Mouse (Mus musculus) embryonic facial prominence, embryonic 14.5 days (tissue): ENCODE data around the gene Gm20422. TPM values are rescaled to one million over a fixed set of nuclear protein-coding genes. Genes with fewer than 3 reads are reported as not detected.

ENCODE experiments used
- ATAC-seq: fragments of 200-750 bp; cut with Nextera tagmentation; 2 replicates; pipeline ENCODE4 v1.8.0; 2017; ENCODE audit warnings: low read depth, moderate number of reproducible peaks, moderate TSS enrichment
- DNase-seq: peaks from one replicate; pipeline ENCODE4 v3.0.0-alpha.2; 2015; ENCODE audit warnings: low spot score
- H3K27ac ChIP-seq: fragments of 300-500 bp; sonication (generic); replicated peaks from 2 replicates; pipeline ENCODE4 v1.5.1; 2014; ENCODE audit warnings: low read depth, mild to moderate bottlenecking, low read length, moderate library complexity
- H3K27me3 ChIP-seq: fragments of 300-500 bp; sonication (generic); replicated peaks from 2 replicates; pipeline ENCODE4 v1.6.1; 2014; ENCODE audit warnings: low read length; ENCODE audit not compliant: control insufficient read depth, insufficient read depth
- H3K36me3 ChIP-seq: fragments of 300-500 bp; sonication (generic); 2 replicates; pipeline ENCODE4 v1.6.1; 2014; ENCODE audit warnings: low read length, mixed read lengths; ENCODE audit not compliant: control insufficient read depth, insufficient read depth
- H3K4me1 ChIP-seq: fragments of 300-500 bp; sonication (generic); 2 replicates; pipeline ENCODE4 v1.6.1; 2014; ENCODE audit warnings: antibody characterized with exemption, low read length; ENCODE audit not compliant: control insufficient read depth, insufficient read depth
- H3K4me2 ChIP-seq: fragments of 300-500 bp; sonication (generic); 2 replicates; pipeline ENCODE4 v1.6.1; 2014; ENCODE audit warnings: low read depth, mild to moderate bottlenecking, low read length, moderate library complexity, mixed read lengths
- H3K4me3 ChIP-seq: fragments of 300-500 bp; sonication (generic); 2 replicates; pipeline ENCODE4 v1.5.1; 2014; ENCODE audit warnings: low read depth, mild to moderate bottlenecking, low read length
- H3K9ac ChIP-seq: fragments of 300-500 bp; sonication (generic); 2 replicates; pipeline ENCODE4 v1.6.1; 2014; ENCODE audit warnings: low read depth, mild to moderate bottlenecking, low read length, moderate library complexity, mixed read lengths
- H3K9me3 ChIP-seq: fragments of 300-500 bp; sonication (generic); 2 replicates; pipeline ENCODE4 v1.6.1; 2016; ENCODE audit warnings: low read length; ENCODE audit not compliant: control insufficient read depth
- WGBS: fragments of 180-500 bp; shearing (Covaris S2); extraction: QIAGEN DNeasy Blood & Tissue Kit; methylation state at CpG from one replicate; pipeline ENCODE4 v1.1.7; 2014; 5-methylcytosine and 5-hydroxymethylcytosine counted together
- polyA plus RNA-seq: library from polyadenylated mRNA; unstranded; fragments of >200 nt; fragmentation: Nextera tagmentation; extraction: Ambion mirVana; gene quantifications from 2 replicates; pipeline ENCODE4 v1.2.1, GENCODE M21; 2014

The Gm20422 gene
- polyA plus RNA-seq, 1 experiment from 2014 or later: 0.22 TPM

- 42% methylated on average over 4 of the region's 28 CpGs for WGBS
- ATAC-seq (peak; percentile 69), DNase-seq (peak; percentile 77)
- Histone ChIP-seq H3K27me3 (no peaks in the 10 kb centered on the region), H3K4me2 (peak within 1 kb of the TSS; percentile 80), H3K36me3 (peaks cover 65% of the 10 kb centered on the region), H3K27ac (peak within 1 kb of the TSS; percentile 46; the same call in 1 of the 2 replicates), H3K4me3 (peak within 1 kb of the TSS; percentile 45), H3K4me1 (no peaks in the 10 kb centered on the region), H3K9ac (peak within 1 kb of the TSS; percentile 65), H3K9me3 (no peaks in the 10 kb centered on the region)
These were observed 33.6 kb upstream of the Gm20422 start, which contains the start of gene Gmip for GRCm38 (mm10) chr8:69808094-69808863. Gmip (plus strand) TSS chr8:69808679.

- no peak for DNase-seq
- no peak overlapping the region for H3K9ac ChIP-seq
- ATAC-seq: no peak
- no peak overlapping the region for H3K4me3 ChIP-seq
- H3K27me3 ChIP-seq: no peaks in the 10 kb centered on the region
- no peaks in the 10 kb centered on the region for H3K9me3 ChIP-seq
- peaks cover 71% of the 10 kb centered on the region for H3K36me3 ChIP-seq
- WGBS: 98% methylated on average over 5 of the region's 5 CpGs
- H3K4me2 ChIP-seq: no peak overlapping the region
- H3K27ac ChIP-seq: no peak overlapping the region
- no peaks in the 10 kb centered on the region for H3K4me1 ChIP-seq
These were observed 32.5 kb upstream of the Gm20422 start for GRCm38 (mm10) chr8:69807236-69807635.

DNA sequence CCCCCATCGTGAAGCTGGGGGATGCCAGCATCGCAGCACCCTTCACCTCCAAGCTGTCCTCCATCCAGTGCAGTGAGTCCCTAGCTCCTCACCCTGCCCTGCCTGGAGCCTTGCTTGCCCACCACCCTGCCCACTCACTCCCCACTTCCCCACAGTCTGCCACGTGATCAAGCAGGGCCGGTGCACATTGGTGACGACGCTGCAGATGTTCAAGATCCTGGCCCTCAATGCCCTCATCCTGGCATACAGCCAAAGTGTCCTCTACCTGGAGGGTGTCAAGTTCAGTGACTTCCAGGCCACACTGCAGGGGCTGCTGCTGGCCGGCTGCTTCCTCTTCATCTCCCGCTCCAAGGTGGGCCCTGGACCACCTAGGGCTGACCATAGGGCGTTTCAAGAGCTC is 30.8 kb upstream of the Gm20422 start:
- ATAC-seq (no peak), DNase-seq (no peak)
- Histone ChIP-seq H3K27me3 (no peaks in the 10 kb centered on the region), H3K9me3 (no peaks in the 10 kb centered on the region), H3K4me3 (no peak overlapping the region), H3K36me3 (peaks cover 75% of the 10 kb centered on the region), H3K9ac (no peak overlapping the region), H3K4me2 (no peak overlapping the region), H3K4me1 (no peaks in the 10 kb centered on the region), H3K27ac (no peak overlapping the region)
- 91% methylated on average over 9 of the region's 9 CpGs for WGBS

DNA sequence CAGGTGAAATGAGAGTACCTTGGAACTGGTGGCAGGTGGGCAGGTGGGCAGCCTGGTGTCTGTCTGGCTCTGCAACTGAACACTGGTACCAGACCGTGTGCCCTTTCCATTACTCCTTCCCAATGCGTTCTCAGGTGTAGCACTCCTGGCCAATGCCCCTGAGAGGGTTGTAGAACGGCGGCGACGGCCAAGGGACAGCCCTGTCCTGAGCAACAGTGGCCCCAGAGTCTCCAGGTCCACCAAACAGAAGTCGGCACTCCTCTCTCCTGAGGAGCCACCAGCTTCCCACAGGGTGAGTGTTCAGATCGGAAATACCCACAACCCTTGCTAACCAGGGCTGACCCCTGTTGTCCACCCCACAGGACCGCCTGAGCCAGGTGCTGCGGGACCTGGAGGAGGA is 30.4 kb upstream of the Gm20422 start:
- Histone ChIP-seq H3K36me3 (peaks cover 79% of the 10 kb centered on the region), H3K9ac (no peak overlapping the region), H3K4me3 (no peak overlapping the region), H3K9me3 (no peaks in the 10 kb centered on the region), H3K4me2 (no peak overlapping the region), H3K27me3 (no peaks in the 10 kb centered on the region), H3K4me1 (no peaks in the 10 kb centered on the region), H3K27ac (no peak overlapping the region)
- 92% methylated on average over 10 of the region's 10 CpGs for WGBS
- DNase-seq: no peak
- ATAC-seq: no peak

- 91% methylated on average over 6 of the region's 6 CpGs for WGBS
- Histone ChIP-seq H3K27ac (no peak overlapping the region), H3K9ac (no peak overlapping the region), H3K9me3 (no peaks in the 10 kb centered on the region), H3K4me1 (no peaks in the 10 kb centered on the region), H3K36me3 (peaks cover 84% of the 10 kb centered on the region), H3K4me2 (no peak overlapping the region), H3K4me3 (no peak overlapping the region), H3K27me3 (no peaks in the 10 kb centered on the region)
- ATAC-seq (no peak), DNase-seq (no peak)
These were observed 29.9 kb upstream of the Gm20422 start for GRCm38 (mm10) chr8:69804537-69804936.

- Histone ChIP-seq H3K27me3 (no peaks in the 10 kb centered on the region), H3K9ac (no peak overlapping the region), H3K36me3 (peaks cover 96% of the 10 kb centered on the region), H3K9me3 (no peaks in the 10 kb centered on the region), H3K4me3 (no peak overlapping the region), H3K4me1 (no peaks in the 10 kb centered on the region), H3K27ac (no peak overlapping the region), H3K4me2 (no peak overlapping the region)
- 96% methylated on average over 7 of the region's 7 CpGs for WGBS
- DNase-seq (no peak), ATAC-seq (no peak)
These were observed 28.7 kb upstream of the Gm20422 start for GRCm38 (mm10) chr8:69803366-69803765.

- Histone ChIP-seq H3K4me3 (no peak overlapping the region), H3K9me3 (no peaks in the 10 kb centered on the region), H3K27ac (no peak overlapping the region), H3K27me3 (no peaks in the 10 kb centered on the region), H3K4me2 (no peak overlapping the region), H3K9ac (no peak overlapping the region), H3K36me3 (peaks cover 100% of the 10 kb centered on the region), H3K4me1 (no peaks in the 10 kb centered on the region)
- no peak for DNase-seq
- ATAC-seq: no peak
These were observed 27.5 kb upstream of the Gm20422 start for GRCm38 (mm10) chr8:69802216-69802615.

- DNase-seq: no peak
- Histone ChIP-seq H3K9ac (no peak overlapping the region), H3K27me3 (no peaks in the 10 kb centered on the region), H3K27ac (no peak overlapping the region), H3K4me1 (no peaks in the 10 kb centered on the region), H3K9me3 (no peaks in the 10 kb centered on the region), H3K4me3 (no peak overlapping the region), H3K4me2 (no peak overlapping the region), H3K36me3 (peaks cover 100% of the 10 kb centered on the region)
- 84% methylated on average over 4 of the region's 4 CpGs for WGBS
- ATAC-seq: no peak
These were observed 27.1 kb upstream of the Gm20422 start for GRCm38 (mm10) chr8:69801796-69802195.

DNA sequence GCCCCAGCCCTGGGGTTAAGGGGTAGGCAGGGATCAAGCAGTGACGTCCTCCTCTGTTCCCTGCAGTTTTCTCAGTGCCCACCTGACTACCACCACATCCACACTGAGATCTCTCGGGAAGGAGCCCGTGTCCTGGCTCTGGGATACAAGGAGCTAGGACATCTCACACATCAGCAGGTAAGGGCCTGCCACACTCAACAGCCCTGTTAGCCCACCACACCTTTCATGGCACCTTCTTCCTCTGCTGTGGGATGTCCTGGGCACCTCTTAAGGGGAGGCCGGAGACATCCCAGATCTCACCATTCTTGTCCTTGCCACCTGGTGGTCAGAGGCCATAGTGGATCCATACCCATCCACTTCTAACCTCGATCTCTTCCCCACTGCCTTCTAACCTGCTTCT is 25.3 kb upstream of the Gm20422 start:
- no peaks in the 10 kb centered on the region for H3K27me3 ChIP-seq
- H3K4me1 ChIP-seq: no peaks in the 10 kb centered on the region
- no peak overlapping the region for H3K9ac ChIP-seq
- peaks cover 100% of the 10 kb centered on the region for H3K36me3 ChIP-seq
- H3K4me3 ChIP-seq: no peak overlapping the region
- H3K27ac ChIP-seq: no peak overlapping the region
- 86% methylated on average over 5 of the region's 5 CpGs for WGBS
- no peak overlapping the region for H3K4me2 ChIP-seq
- DNase-seq (no peak), ATAC-seq (no peak)
- no peaks in the 10 kb centered on the region for H3K9me3 ChIP-seq
